Mouse (Mus musculus): Measurements from ENCODE around the gene Dynlrb1.

Dynlrb1 gene

GRCm38 (mm10) chr2:155236362-155236992 lies at the start of gene Dynlrb1:
Dynlrb1 (plus strand) TSS chr2:155236533.
- peak; percentile 95 for DNase-seq (ENCODE audit: extremely low spot score, low read depth, low spot score)

- DNase-seq (ENCODE audit: extremely low spot score, low read depth, low spot score): no peak
These were observed 28.9 kb upstream of the Dynlrb1 start for GRCm38 (mm10) chr2:155207419-155207818.

- DNase-seq (ENCODE audit: extremely low spot score, low read depth, low spot score): no peak
These were observed 13.2 kb upstream of the Dynlrb1 start for GRCm38 (mm10) chr2:155223145-155223544.

GRCm38 (mm10) chr2:155224721-155225120 lies 11.6 kb upstream of the Dynlrb1 start:
- DNase-seq (ENCODE audit: extremely low spot score, low read depth, low spot score): no peak

GRCm38 (mm10) chr2:155235746-155236361 lies 479 bp upstream of the Dynlrb1 start:
- no peak for DNase-seq (ENCODE audit: extremely low spot score, low read depth, low spot score)

- DNase-seq (ENCODE audit: extremely low spot score, low read depth, low spot score): no peak
These were observed 943 bp downstream of the Dynlrb1 start for GRCm38 (mm10) chr2:155237276-155237675.

- DNase-seq (ENCODE audit: extremely low spot score, low read depth, low spot score): no peak
These were observed 4.6 kb downstream of the Dynlrb1 start for GRCm38 (mm10) chr2:155240915-155241314.

- no peak for DNase-seq (ENCODE audit: extremely low spot score, low read depth, low spot score)
These were observed 6.0 kb downstream of the Dynlrb1 start for GRCm38 (mm10) chr2:155242296-155242855.

- no peak for DNase-seq (ENCODE audit: extremely low spot score, low read depth, low spot score)
These were observed 9.9 kb downstream of the Dynlrb1 start for GRCm38 (mm10) chr2:155246231-155246630.

- no peak for DNase-seq (ENCODE audit: extremely low spot score, low read depth, low spot score)
These were observed 11.9 kb downstream of the Dynlrb1 start for GRCm38 (mm10) chr2:155248206-155248605.

GRCm38 (mm10) chr2:155248718-155249117 lies 12.4 kb downstream of the Dynlrb1 start:
- no peak for DNase-seq (ENCODE audit: extremely low spot score, low read depth, low spot score)

- DNase-seq (ENCODE audit: extremely low spot score, low read depth, low spot score): no peak
These were observed 13.3 kb downstream of the Dynlrb1 start for GRCm38 (mm10) chr2:155249588-155249987.

- DNase-seq (ENCODE audit: extremely low spot score, low read depth, low spot score): no peak
These were observed 29.2 kb downstream of the Dynlrb1 start for GRCm38 (mm10) chr2:155265526-155265925.

GRCm38 (mm10) chr2:155266896-155267295 lies 30.6 kb downstream of the Dynlrb1 start:
- no peak for DNase-seq (ENCODE audit: extremely low spot score, low read depth, low spot score)

GRCm38 (mm10) chr2:155271957-155272356 lies 35.6 kb downstream of the Dynlrb1 start:
- no peak for DNase-seq (ENCODE audit: extremely low spot score, low read depth, low spot score)

- DNase-seq (ENCODE audit: extremely low spot score, low read depth, low spot score): no peak
These were observed 36.2 kb downstream of the Dynlrb1 start for GRCm38 (mm10) chr2:155272396-155273170.

GRCm38 (mm10) chr2:155273603-155274002 lies 37.3 kb downstream of the Dynlrb1 start:
- DNase-seq (ENCODE audit: extremely low spot score, low read depth, low spot score): no peak

GRCm38 (mm10) chr2:155276195-155276594 lies 39.9 kb downstream of the Dynlrb1 start, which contains the start of gene Map1lc3a:
Map1lc3a (plus strand) TSS chr2:155276297.
- DNase-seq (ENCODE audit: extremely low spot score, low read depth, low spot score): peak; percentile 97

GRCm38 (mm10) chr2:155276621-155277175 lies 40.4 kb downstream of the Dynlrb1 start:
- peak; percentile 6 for DNase-seq (ENCODE audit: extremely low spot score, low read depth, low spot score)

GRCm38 (mm10) chr2:155277721-155278120 lies 41.4 kb downstream of the Dynlrb1 start:
- DNase-seq (ENCODE audit: extremely low spot score, low read depth, low spot score): no peak

GRCm38 (mm10) chr2:155278361-155278760 lies 42.0 kb downstream of the Dynlrb1 start:
- no peak for DNase-seq (ENCODE audit: extremely low spot score, low read depth, low spot score)
